Mouse (Mus musculus): ENCODE data around the gene Uhrf1bp1. TPM values are rescaled to one million over a fixed set of nuclear protein-coding genes. Genes with fewer than 3 reads are reported as not detected.

The Uhrf1bp1 gene
- polyA plus RNA-seq, 1 experiment from 2014 or later: 8.3 TPM

- 84% methylated on average over 19 of the region's 19 CpGs for WGBS
- H3K9me3 ChIP-seq: no peaks in the 10 kb centered on the region
- no peaks in the 10 kb centered on the region for H3K27me3 ChIP-seq
- H3K4me3 ChIP-seq: no peak overlapping the region
- H3K4me1 ChIP-seq: no peaks in the 10 kb centered on the region
- ATAC-seq (ENCODE audit: low FRiP score, low read depth): no peak
- H3K36me3 ChIP-seq: peaks cover 54% of the 10 kb centered on the region
- no peak overlapping the region for H3K27ac ChIP-seq (replicated peaks)
- no peak overlapping the region for H3K4me2 ChIP-seq (replicated peaks)
- H3K9ac ChIP-seq (replicated peaks): no peak overlapping the region
These were observed 30.4 kb downstream of the Uhrf1bp1 start for GRCm38 (mm10) chr17:27886499-27887210.

GRCm38 (mm10) chr17:27907512-27908205 lies 51.4 kb downstream of the Uhrf1bp1 start:
- WGBS: under 1% methylated on average over 45 of the region's 45 CpGs
- H3K4me1 ChIP-seq: peaks cover 33% of the 10 kb centered on the region
- ATAC-seq (ENCODE audit: low FRiP score, low read depth): 0 out of 2 replicates have a peak, but pooled peaks have one; percentile 47
- peak overlapping the region; percentile 91 for H3K9ac ChIP-seq (replicated peaks)
- H3K36me3 ChIP-seq: peaks cover 22% of the 10 kb centered on the region
- H3K27ac ChIP-seq (replicated peaks): peak overlapping the region; percentile 64
- peak overlapping the region; percentile 96 for H3K4me3 ChIP-seq
- H3K9me3 ChIP-seq: no peaks in the 10 kb centered on the region
- 0 out of 2 replicates have a peak, but pooled peaks cover 3% of the 10 kb centered on the region for H3K27me3 ChIP-seq
- H3K4me2 ChIP-seq (replicated peaks): peak overlapping the region; percentile 93

- Histone ChIP-seq H3K36me3 (peaks cover 15% of the 10 kb centered on the region), H3K4me3 (peak overlapping the region; percentile 96), H3K4me2 (replicated peaks) (peak overlapping the region; percentile 93), H3K9ac (replicated peaks) (peak overlapping the region; percentile 91), H3K27ac (replicated peaks) (peak overlapping the region; percentile 76), H3K9me3 (no peaks in the 10 kb centered on the region), H3K27me3 (0 out of 2 replicates have a peak, but pooled peaks cover 3% of the 10 kb centered on the region), H3K4me1 (peaks cover 33% of the 10 kb centered on the region)
- ATAC-seq (ENCODE audit: low FRiP score, low read depth): peak; percentile 27
- WGBS: under 1% methylated on average over 12 of the region's 12 CpGs
These were observed 52.1 kb downstream of the Uhrf1bp1 start for GRCm38 (mm10) chr17:27908206-27908887.

GRCm38 (mm10) chr17:27908888-27909621 lies 52.8 kb downstream of the Uhrf1bp1 start, which contains the start of gene Anks1:
Gene Anks1 (plus strand): TSS chr17:27909306.
- ATAC-seq (ENCODE audit: low FRiP score, low read depth): peak; percentile 85
- Histone ChIP-seq H3K27me3 (0 out of 2 replicates have a peak, but pooled peaks cover 3% of the 10 kb centered on the region), H3K4me3 (peak within 1 kb of the TSS; percentile 96), H3K9ac (replicated peaks) (peak within 1 kb of the TSS; percentile 91), H3K4me1 (peaks cover 33% of the 10 kb centered on the region), H3K4me2 (replicated peaks) (peak within 1 kb of the TSS; percentile 93), H3K27ac (replicated peaks) (peak within 1 kb of the TSS; percentile 76), H3K36me3 (peaks cover 9% of the 10 kb centered on the region), H3K9me3 (no peaks in the 10 kb centered on the region)
- under 1% methylated on average over 77 of the region's 78 CpGs for WGBS

- peak within 1 kb of the TSS; percentile 96 for H3K4me3 ChIP-seq
- WGBS: 2% methylated on average over 52 of the region's 53 CpGs
- H3K27me3 ChIP-seq: 0 out of 2 replicates have a peak, but pooled peaks cover 3% of the 10 kb centered on the region
- H3K36me3 ChIP-seq: peaks cover 6% of the 10 kb centered on the region
- peak within 1 kb of the TSS; percentile 91 for H3K9ac ChIP-seq (replicated peaks)
- ATAC-seq (ENCODE audit: low FRiP score, low read depth): peak; percentile 53
- peaks cover 33% of the 10 kb centered on the region for H3K4me1 ChIP-seq
- H3K27ac ChIP-seq (replicated peaks): peak within 1 kb of the TSS; percentile 76
- peak within 1 kb of the TSS; percentile 93 for H3K4me2 ChIP-seq (replicated peaks)
- no peaks in the 10 kb centered on the region for H3K9me3 ChIP-seq
These were observed 53.6 kb downstream of the Uhrf1bp1 start, which contains the start of gene Taf11 for GRCm38 (mm10) chr17:27909622-27910500. Gene Taf11 (minus strand): TSS chr17:27909844.

GRCm38 (mm10) chr17:27911371-27911770 lies 55.1 kb downstream of the Uhrf1bp1 start:
- Histone ChIP-seq H3K27ac (replicated peaks) (no peak overlapping the region), H3K36me3 (no peaks in the 10 kb centered on the region), H3K27me3 (0 out of 2 replicates have a peak, but pooled peaks cover 3% of the 10 kb centered on the region), H3K4me1 (peaks cover 27% of the 10 kb centered on the region), H3K9ac (replicated peaks) (no peak overlapping the region), H3K9me3 (no peaks in the 10 kb centered on the region), H3K4me2 (replicated peaks) (no peak overlapping the region), H3K4me3 (no peak overlapping the region)
- WGBS: 96% methylated on average over 7 of the region's 7 CpGs
- no peak for ATAC-seq (ENCODE audit: low FRiP score, low read depth)

GRCm38 (mm10) chr17:27914742-27915141 lies 58.5 kb downstream of the Uhrf1bp1 start:
- WGBS: 88% methylated on average over 4 of the region's 4 CpGs
- H3K9me3 ChIP-seq: no peaks in the 10 kb centered on the region
- no peak overlapping the region for H3K27ac ChIP-seq (replicated peaks)
- H3K27me3 ChIP-seq: 0 out of 2 replicates have a peak, but pooled peaks cover 3% of the 10 kb centered on the region
- no peak overlapping the region for H3K4me3 ChIP-seq
- no peak for ATAC-seq (ENCODE audit: low FRiP score, low read depth)
- H3K9ac ChIP-seq (replicated peaks): no peak overlapping the region
- no peak overlapping the region for H3K4me2 ChIP-seq (replicated peaks)
- H3K36me3 ChIP-seq: no peaks in the 10 kb centered on the region
- H3K4me1 ChIP-seq: peaks cover 15% of the 10 kb centered on the region

- Histone ChIP-seq H3K9ac (replicated peaks) (no peak overlapping the region), H3K27ac (replicated peaks) (no peak overlapping the region), H3K36me3 (no peaks in the 10 kb centered on the region), H3K9me3 (no peaks in the 10 kb centered on the region), H3K4me2 (replicated peaks) (no peak overlapping the region), H3K4me1 (0 out of 2 replicates have a peak, but pooled peaks cover under 1% of the 10 kb centered on the region), H3K4me3 (no peak overlapping the region), H3K27me3 (no peaks in the 10 kb centered on the region)
- ATAC-seq (ENCODE audit: low FRiP score, low read depth): no peak
- 75% methylated on average over 4 of the region's 4 CpGs for WGBS
These were observed 60.1 kb downstream of the Uhrf1bp1 start for GRCm38 (mm10) chr17:27916366-27916765.

GRCm38 (mm10) chr17:27920676-27921075 lies 64.4 kb downstream of the Uhrf1bp1 start:
- ATAC-seq (ENCODE audit: low FRiP score, low read depth): no peak
- Histone ChIP-seq H3K4me1 (no peaks in the 10 kb centered on the region), H3K27me3 (no peaks in the 10 kb centered on the region), H3K9me3 (no peaks in the 10 kb centered on the region), H3K27ac (replicated peaks) (no peak overlapping the region), H3K4me2 (replicated peaks) (no peak overlapping the region), H3K4me3 (no peak overlapping the region), H3K9ac (replicated peaks) (no peak overlapping the region), H3K36me3 (no peaks in the 10 kb centered on the region)
- 86% methylated on average over 4 of the region's 4 CpGs for WGBS

GRCm38 (mm10) chr17:27922174-27922712 lies 66.0 kb downstream of the Uhrf1bp1 start:
- 0 out of 2 replicates have a peak overlapping the region, but pooled peaks have one; percentile 5 for H3K27ac ChIP-seq (replicated peaks)
- H3K4me2 ChIP-seq (replicated peaks): no peak overlapping the region
- H3K4me1 ChIP-seq: no peaks in the 10 kb centered on the region
- no peaks in the 10 kb centered on the region for H3K9me3 ChIP-seq
- H3K9ac ChIP-seq (replicated peaks): no peak overlapping the region
- no peak overlapping the region for H3K4me3 ChIP-seq
- H3K27me3 ChIP-seq: no peaks in the 10 kb centered on the region
- WGBS: 86% methylated on average over 11 of the region's 11 CpGs
- H3K36me3 ChIP-seq: no peaks in the 10 kb centered on the region
- no peak for ATAC-seq (ENCODE audit: low FRiP score, low read depth)

All from midbrain, embryonic 12.5 days (tissue).